Mouse (Mus musculus) midbrain, embryonic 15.5 days (tissue): Measurements from ENCODE around the gene Jak3. TPM values are rescaled to one million over a fixed set of nuclear protein-coding genes. Genes with fewer than 3 reads are reported as not detected.
"Not testable (repeated sequence)": the region's sequence is repeated elsewhere in the genome, so short reads cannot be mapped to it uniquely, and the experiment has no call there.

ENCODE experiments used
- ATAC-seq: fragments of 200-750 bp; cut with Nextera tagmentation; replicated peaks from 2 replicates; pipeline ENCODE4 v1.8.0; 2017; ENCODE audit warnings: moderate TSS enrichment
- H3K27ac ChIP-seq: fragments of 300-500 bp; sonication (generic); 2 replicates; pipeline ENCODE4 v1.5.1; 2015; ENCODE audit warnings: mild to moderate bottlenecking, inconsistent platforms
- H3K27me3 ChIP-seq: fragments of 300-500 bp; sonication (generic); replicated peaks from 2 replicates; pipeline ENCODE4 v1.6.1; 2015; ENCODE audit warnings: inconsistent platforms
- H3K36me3 ChIP-seq: fragments of 300-500 bp; sonication (generic); replicated peaks from 2 replicates; pipeline ENCODE4 v1.6.1; 2015; ENCODE audit warnings: inconsistent platforms
- H3K4me1 ChIP-seq: fragments of 300-500 bp; sonication (generic); 2 replicates; pipeline ENCODE4 v1.6.1; 2015; ENCODE audit warnings: inconsistent platforms
- H3K4me2 ChIP-seq: fragments of 300-500 bp; sonication (generic); 2 replicates; pipeline ENCODE4 v1.6.1; 2015; ENCODE audit warnings: inconsistent platforms, mild to moderate bottlenecking, moderate library complexity
- H3K4me3 ChIP-seq: fragments of 300-500 bp; sonication (generic); 2 replicates; pipeline ENCODE4 v1.5.1; 2015; ENCODE audit warnings: mild to moderate bottlenecking, inconsistent platforms
- H3K9ac ChIP-seq: fragments of 300-500 bp; sonication (generic); 2 replicates; pipeline ENCODE4 v1.6.1; 2015; ENCODE audit warnings: mild to moderate bottlenecking, inconsistent platforms
- H3K9me3 ChIP-seq: fragments of 300-500 bp; sonication (generic); 2 replicates; pipeline ENCODE4 v1.6.1; 2016; ENCODE audit warnings: inconsistent platforms
- WGBS: fragments of 180-500 bp; shearing (Covaris S2); methylation state at CpG from one replicate; pipeline ENCODE4 v1.1.7; 2015; ENCODE audit warnings: mixed read lengths; 5-methylcytosine and 5-hydroxymethylcytosine counted together
- polyA plus RNA-seq: library from polyadenylated mRNA; unstranded; fragments of >200 nt; fragmentation: Nextera tagmentation; extraction: Ambion mirVana; gene quantifications from 2 replicates; pipeline ENCODE4 v1.2.1, GENCODE M21; 2015

Jak3 gene
- polyA plus RNA-seq, 1 experiment from 2014 or later: 5.8 TPM

DNA sequence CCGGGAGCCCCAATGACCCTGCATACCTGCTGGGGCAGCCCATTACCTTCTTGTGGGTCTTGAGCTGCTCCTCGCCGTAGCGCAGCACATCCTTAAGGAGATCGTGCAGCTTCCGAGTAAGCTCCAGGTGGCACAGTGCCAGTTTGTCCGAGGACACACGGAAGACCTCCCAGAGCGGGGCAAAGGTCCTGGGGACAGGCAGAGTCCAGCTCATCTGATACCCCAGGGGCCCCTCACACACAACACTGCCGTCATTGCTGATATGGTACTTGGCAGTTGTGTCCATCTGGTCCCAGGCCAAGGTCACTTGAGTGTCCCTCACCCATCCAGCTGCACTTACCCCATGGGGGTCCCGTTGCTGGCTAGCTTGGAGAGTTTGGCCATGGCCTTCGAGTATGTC is 41.0 kb downstream of the Jak3 start:
- H3K36me3 ChIP-seq: peaks cover 32% of the 10 kb centered on the region; the same call in 1 of the 2 replicates
- H3K4me1 ChIP-seq: peaks cover 44% of the 10 kb centered on the region
- no peaks in the 10 kb centered on the region for H3K9me3 ChIP-seq
- H3K27me3 ChIP-seq: no peaks in the 10 kb centered on the region
- no peak overlapping the region for H3K9ac ChIP-seq
- 89% methylated on average over 12 of the region's 12 CpGs for WGBS
- H3K4me2 ChIP-seq: no peak overlapping the region
- ATAC-seq: no peak
- no peak overlapping the region for H3K27ac ChIP-seq
- H3K4me3 ChIP-seq: no peak overlapping the region

DNA sequence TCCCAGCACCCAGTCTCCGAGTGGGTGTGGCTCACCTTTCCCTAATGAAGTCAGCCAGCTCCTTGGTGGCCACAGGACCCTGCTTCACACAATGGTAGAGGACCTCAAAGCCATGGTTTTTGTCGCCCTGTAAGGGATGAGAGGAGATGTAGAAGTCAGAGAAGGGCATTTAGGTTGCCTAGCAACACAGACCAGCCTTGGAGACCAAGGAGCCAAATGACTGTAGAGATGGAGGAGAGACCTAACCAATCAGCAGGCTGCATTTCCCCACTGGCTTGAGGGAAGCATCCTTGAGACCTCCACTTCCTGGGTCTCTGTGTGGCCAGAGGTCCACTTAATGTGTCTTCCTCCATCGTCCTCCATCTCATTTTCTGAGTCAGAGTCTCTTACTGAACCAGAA is 42.2 kb downstream of the Jak3 start:
- Histone ChIP-seq H3K4me1 (peaks cover 55% of the 10 kb centered on the region), H3K36me3 (peaks cover 27% of the 10 kb centered on the region; the same call in 1 of the 2 replicates), H3K27ac (no peak overlapping the region), H3K27me3 (no peaks in the 10 kb centered on the region), H3K4me3 (no peak overlapping the region), H3K4me2 (no peak overlapping the region), H3K9me3 (no peaks in the 10 kb centered on the region), H3K9ac (no peak overlapping the region)
- WGBS: 26% methylated on average over 3 of the region's 3 CpGs
- no peak for ATAC-seq

DNA sequence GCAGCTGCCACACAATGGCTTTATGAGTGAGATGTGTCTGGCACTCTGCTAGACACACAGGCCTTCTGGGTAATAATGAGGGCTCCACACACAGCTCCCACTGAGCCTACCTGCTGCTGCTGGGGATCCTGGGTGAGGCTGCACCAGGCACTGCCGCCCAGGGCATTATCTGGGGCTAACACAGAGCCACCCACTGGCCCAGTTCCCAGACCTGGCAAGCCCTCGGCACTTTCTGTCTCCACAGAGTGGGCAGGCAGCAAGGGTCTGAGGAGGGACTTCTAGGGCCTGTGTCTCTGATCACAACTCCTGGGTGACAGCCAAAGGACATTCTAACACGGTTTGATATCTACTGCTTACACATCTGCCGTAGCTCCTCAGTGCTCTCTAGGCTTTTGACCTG is 43.1 kb downstream of the Jak3 start:
- H3K4me2 ChIP-seq: peak overlapping the region; percentile 9; the same call in 1 of the 2 replicates
- no peaks in the 10 kb centered on the region for H3K9me3 ChIP-seq
- peaks cover 22% of the 10 kb centered on the region; the same call in 1 of the 2 replicates for H3K36me3 ChIP-seq
- 28% methylated on average over 4 of the region's 4 CpGs for WGBS
- no peak overlapping the region for H3K9ac ChIP-seq
- H3K4me1 ChIP-seq: peaks cover 65% of the 10 kb centered on the region
- ATAC-seq: peak; percentile 7
- peak overlapping the region; percentile 85 for H3K27ac ChIP-seq
- no peak overlapping the region for H3K4me3 ChIP-seq
- H3K27me3 ChIP-seq: no peaks in the 10 kb centered on the region

DNA sequence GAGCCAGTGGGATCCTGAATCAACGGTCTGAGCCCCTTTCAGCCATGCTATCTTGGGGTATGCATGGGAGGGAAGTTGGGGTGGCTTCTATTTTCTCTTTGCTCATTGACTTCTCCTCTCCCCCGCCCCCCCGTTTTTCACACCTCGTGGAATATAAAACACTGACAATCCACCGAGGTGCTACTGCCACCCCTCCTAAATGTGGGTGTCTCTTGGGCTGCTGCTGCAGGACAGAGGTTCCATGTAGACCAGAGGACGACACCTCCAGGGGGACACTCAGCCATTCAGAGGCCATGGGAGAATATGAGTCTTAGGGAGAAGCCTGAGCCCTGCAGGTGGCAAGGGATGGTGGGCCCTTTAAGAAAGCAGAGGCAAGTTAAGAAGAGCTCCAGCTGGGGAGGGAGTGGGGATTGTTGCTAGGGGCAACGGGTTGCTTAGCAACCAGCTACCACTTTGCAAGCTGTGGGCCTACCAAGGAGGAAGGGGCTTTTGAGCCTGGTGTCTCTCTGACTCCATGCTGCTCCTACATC is 43.9 kb downstream of the Jak3 start:
- peak; percentile 81 for ATAC-seq
- 17% methylated on average over 7 of the region's 7 CpGs for WGBS
- Histone ChIP-seq H3K27ac (peak overlapping the region; percentile 85), H3K27me3 (no peaks in the 10 kb centered on the region), H3K4me1 (peaks cover 72% of the 10 kb centered on the region), H3K9ac (no peak overlapping the region), H3K9me3 (no peaks in the 10 kb centered on the region), H3K4me3 (peak overlapping the region; percentile 18), H3K4me2 (peak overlapping the region; percentile 41), H3K36me3 (peaks cover 22% of the 10 kb centered on the region; the same call in 1 of the 2 replicates)

DNA sequence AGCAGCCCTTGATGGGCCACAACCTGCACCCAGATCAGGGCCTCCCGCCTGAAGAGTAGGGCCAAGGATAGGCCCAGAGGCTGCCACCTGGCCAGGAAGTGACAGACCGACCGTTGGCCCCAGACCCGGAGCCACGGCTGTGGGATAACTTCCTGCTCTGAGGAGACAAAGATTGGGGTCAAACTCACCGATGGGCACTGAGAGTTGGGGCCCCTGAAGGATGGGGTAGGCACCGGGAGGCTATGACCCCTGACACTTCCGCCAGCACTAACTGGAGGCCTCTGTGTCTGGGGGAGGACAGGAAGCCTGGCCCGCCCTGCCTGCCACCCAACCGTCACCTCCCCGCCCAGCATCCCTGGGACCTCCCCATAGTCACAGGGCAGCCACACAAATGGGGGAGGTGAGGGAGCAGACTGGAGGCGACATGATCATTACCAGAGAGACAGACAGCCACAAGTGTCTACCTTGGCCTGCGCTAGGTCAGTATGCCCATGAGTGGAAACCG is 47.0 kb downstream of the Jak3 start:
- Histone ChIP-seq H3K27me3 (no peaks in the 10 kb centered on the region), H3K9ac (no peak overlapping the region), H3K4me3 (no peak overlapping the region), H3K9me3 (no peaks in the 10 kb centered on the region), H3K36me3 (peaks cover 1% of the 10 kb centered on the region; the same call in 1 of the 2 replicates), H3K27ac (no peak overlapping the region), H3K4me2 (no peak overlapping the region), H3K4me1 (peaks cover 75% of the 10 kb centered on the region)
- 80% methylated on average over 14 of the region's 14 CpGs for WGBS
- no peak for ATAC-seq

DNA sequence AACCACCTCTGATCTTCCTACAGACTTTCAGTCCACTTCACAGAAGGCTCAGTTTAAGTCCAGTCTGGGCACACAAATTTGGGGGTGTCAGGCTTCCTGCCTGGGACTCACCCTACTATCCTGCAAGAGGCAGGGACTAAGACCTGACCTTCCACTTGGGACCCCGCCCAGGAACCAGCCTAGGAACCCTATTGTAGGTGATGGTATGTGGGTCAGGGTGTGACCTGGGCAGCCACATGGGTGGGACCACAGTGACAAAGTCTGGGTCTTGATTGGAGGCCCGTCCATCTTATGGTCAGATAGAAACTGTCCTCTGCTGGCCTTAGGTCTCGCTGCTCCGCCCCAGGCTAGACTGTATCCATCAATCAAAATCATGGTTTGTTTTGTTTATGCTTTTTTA is 48.3 kb downstream of the Jak3 start:
- peak overlapping the region; percentile 63 for H3K4me2 ChIP-seq
- peak overlapping the region; percentile 90 for H3K9ac ChIP-seq
- H3K4me3 ChIP-seq: peak overlapping the region; percentile 77
- H3K36me3 ChIP-seq: no peaks in the 10 kb centered on the region
- H3K4me1 ChIP-seq: peaks cover 64% of the 10 kb centered on the region
- no peaks in the 10 kb centered on the region for H3K27me3 ChIP-seq
- 76% methylated on average over 4 of the region's 4 CpGs for WGBS
- H3K9me3 ChIP-seq: no peaks in the 10 kb centered on the region
- no peak overlapping the region for H3K27ac ChIP-seq
- ATAC-seq: no peak

DNA sequence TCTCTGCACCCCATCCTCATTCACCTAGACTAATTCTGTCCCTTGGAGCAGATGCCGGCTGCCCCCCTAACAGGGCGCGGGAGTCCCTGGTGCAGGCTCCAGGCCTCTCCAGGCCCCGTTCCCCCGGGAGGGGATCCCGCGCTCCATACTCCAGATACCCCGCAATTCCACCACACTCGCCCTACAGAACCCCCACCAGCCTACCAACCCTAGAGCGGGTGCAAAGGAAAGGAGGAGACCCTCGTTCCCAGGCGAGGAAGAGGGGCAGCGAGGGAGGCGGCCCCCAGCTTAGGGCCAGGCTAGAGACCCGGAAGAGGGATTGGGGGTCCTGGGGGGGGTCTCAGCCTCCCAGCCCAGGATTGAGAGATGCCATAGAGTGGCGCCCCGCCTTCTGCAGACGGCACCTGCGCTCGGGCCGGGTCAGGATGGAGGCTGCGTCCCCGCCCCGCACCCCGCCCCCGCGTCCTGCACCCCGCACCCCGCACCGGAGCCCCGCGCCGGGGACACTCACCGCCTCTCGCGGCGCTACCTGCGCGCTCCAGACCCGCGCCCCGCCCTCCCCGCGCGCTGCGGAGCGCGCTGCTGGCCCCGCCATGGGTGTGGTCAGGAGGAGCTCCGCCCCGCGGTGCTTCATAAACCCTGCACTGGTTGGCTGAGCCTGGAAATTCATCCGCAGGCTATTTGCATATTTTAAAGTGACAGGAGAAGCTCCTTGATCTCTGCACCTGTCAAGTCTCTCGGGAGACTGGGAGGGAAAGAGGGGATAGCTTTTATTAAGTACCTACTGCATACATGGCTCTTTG is 49.2 kb downstream of the Jak3 start, which contains the start of gene Fcho1:
Gene Fcho1 (minus strand): TSS at position 595 of the 803 bp plus-strand sequence.
- under 1% methylated on average over 46 of the region's 54 CpGs for WGBS
- no peaks in the 10 kb centered on the region for H3K27me3 ChIP-seq
- no peaks in the 10 kb centered on the region for H3K9me3 ChIP-seq
- H3K9ac ChIP-seq: peak within 1 kb of the TSS; percentile 90
- peak; percentile 79 for ATAC-seq
- H3K4me3 ChIP-seq: peak within 1 kb of the TSS; percentile 77
- H3K27ac ChIP-seq: peak within 1 kb of the TSS; percentile 70
- H3K4me2 ChIP-seq: peak within 1 kb of the TSS; percentile 63
- peaks cover 55% of the 10 kb centered on the region for H3K4me1 ChIP-seq
- H3K36me3 ChIP-seq: no peaks in the 10 kb centered on the region

DNA sequence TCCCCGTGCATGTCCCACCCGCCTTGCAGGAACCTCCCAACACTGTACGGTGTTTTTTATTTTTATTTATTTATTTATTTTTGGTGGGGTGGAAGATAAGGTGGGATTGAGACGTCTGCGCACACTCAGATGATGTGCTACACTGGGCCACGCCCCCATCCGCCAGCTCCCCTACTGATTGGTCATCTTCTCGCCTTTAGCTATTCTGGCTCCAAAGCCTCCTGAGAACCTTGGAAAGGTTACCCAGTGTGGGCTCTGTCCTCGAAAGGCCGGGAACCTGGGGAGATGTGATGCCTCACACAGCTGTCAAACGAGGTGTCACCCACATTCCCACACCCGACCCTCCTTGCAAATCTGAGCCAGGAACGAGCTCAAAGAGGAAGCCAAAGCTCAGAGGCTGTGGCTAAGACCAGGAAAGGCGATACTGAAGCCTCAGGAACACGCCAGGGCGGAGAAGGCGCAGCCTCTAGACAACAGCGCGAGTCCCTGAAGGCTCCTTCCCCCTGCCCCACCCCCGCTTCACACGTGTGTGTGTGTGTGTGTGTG is 52.2 kb downstream of the Jak3 start:
- Histone ChIP-seq H3K4me3 (peak overlapping the region; percentile 40), H3K9me3 (no peaks in the 10 kb centered on the region), H3K27me3 (no peaks in the 10 kb centered on the region), H3K4me2 (peak overlapping the region; percentile 69), H3K27ac (peak overlapping the region; percentile 86), H3K4me1 (peaks cover 26% of the 10 kb centered on the region), H3K9ac (peak overlapping the region; percentile 39), H3K36me3 (no peaks in the 10 kb centered on the region)
- ATAC-seq: peak; percentile 62
- 7% methylated on average over 20 of the region's 21 CpGs for WGBS

DNA sequence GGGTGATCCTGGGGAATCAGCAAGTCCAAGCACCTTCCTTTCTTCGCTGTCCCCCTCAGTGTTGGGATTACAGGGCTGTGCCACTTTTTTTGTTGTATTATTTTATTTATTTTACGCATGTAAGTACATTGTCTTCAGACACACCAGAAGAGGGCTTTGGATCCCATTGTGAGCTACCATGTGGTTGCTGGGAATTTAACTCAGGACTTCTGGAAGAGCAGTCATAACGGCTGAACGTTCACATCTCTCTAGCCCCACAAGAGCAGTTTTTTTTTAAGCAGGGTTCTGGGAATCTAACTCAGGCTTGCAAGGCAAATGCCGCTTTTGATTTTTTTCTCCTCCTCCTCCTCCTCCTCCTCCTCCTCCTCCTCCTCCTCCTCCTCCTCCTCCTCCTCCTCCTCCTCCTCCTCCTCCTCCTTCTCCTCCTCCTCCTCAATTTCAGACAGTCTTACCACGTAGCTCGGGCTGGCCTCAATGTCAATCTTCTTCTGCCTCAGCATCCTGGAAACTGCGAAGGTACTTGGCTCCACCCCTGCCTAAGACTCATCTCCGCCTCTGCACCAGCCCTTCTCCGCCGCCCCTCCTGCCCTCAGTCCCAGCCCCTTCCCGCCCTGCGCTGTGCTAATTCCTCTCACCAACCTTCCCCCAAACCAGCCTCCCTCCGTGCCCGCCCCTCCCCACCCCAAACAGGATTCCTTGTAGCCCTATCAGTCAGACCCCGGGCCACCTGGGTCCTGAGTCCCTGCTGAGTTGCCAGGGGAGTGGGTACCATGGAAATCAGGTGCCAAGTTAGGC is 52.9 kb downstream of the Jak3 start:
- Histone ChIP-seq H3K36me3 (no peaks in the 10 kb centered on the region), H3K4me1 (peaks cover 19% of the 10 kb centered on the region), H3K27me3 (no peaks in the 10 kb centered on the region), H3K27ac (peak overlapping the region; percentile 86), H3K9me3 (no peaks in the 10 kb centered on the region), H3K4me3 (peak overlapping the region; percentile 40), H3K4me2 (peak overlapping the region; percentile 69), H3K9ac (peak overlapping the region; percentile 39)
- peak; percentile 34 for ATAC-seq
- WGBS: 4% methylated on average over 12 of the region's 16 CpGs

DNA sequence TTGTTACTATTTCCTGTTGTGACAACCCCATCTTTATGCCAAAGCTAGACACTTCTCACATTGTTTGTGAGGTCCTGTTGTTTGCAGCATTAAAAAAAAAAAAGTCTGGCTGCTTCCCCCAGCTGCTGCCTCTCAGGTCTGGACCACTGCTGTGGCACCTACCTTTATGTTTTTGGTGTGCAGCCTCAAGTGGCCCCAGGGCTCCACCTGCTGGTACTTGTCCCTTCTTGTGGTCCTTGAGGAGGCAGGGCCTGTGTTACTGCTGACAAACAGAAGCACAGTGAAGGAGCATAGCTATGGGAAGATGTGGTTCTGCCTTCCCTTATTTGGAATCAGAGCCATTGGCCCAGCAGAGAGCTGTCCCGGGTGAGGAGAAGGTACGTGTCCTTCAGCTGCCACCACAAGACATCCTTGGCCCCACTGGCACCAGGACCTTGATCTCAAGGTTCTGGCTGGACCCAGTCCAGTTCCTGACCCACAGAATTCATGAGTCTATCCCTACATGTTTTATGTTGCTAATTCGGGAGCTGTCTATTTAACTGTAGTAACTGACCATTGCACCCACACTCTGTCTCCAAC is 55.6 kb downstream of the Jak3 start:
- WGBS: 59% methylated on average over 3 of the region's 3 CpGs
- Histone ChIP-seq H3K9me3 (no peaks in the 10 kb centered on the region), H3K27me3 (no peaks in the 10 kb centered on the region), H3K4me1 (peaks cover 3% of the 10 kb centered on the region; the same call in 1 of the 2 replicates), H3K4me3 (no peak overlapping the region), H3K36me3 (no peaks in the 10 kb centered on the region), H3K9ac (no peak overlapping the region), H3K4me2 (no peak overlapping the region), H3K27ac (no peak overlapping the region)
- ATAC-seq: no peak

DNA sequence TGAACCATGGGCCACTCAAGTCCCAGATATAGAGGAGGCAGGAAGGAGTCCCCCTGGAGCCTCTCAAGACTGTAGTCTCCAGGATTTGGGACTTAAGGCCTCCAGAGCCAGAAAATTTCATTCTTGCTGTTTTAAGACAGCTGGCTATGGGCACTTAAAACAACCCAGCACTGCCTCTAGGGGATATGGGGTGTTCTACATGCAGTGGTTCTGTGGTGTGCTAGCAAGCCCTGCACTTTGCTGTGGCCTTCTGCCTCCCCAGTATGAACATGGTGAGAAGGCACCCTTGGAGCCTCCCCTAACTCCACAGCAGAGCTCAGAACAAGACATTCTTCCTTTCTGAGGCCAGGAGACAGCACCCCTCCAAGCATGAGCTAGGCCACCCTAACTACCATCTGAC is 62.2 kb downstream of the Jak3 start:
- not testable (repeated sequence) for H3K27me3 ChIP-seq, H3K9ac ChIP-seq, H3K36me3 ChIP-seq, H3K27ac ChIP-seq, ATAC-seq, H3K4me1 ChIP-seq, H3K9me3 ChIP-seq, H3K4me3 ChIP-seq, H3K4me2 ChIP-seq
